Mouse (Mus musculus): Measurements from ENCODE around the gene Mcu.

Gene Mcu

GRCm38 (mm10) chr10:59527311-59527710 lies 89.2 kb downstream of the Mcu start:
- ChIA-PET POLR2A (interaction anchor here in 1 of 4 experiments (0.6 to 4.0 kb wide), 5 partner anchors 8 to 57 kb away, joined by 3 to 15 read pairs (median 4); no protein-coding TSS in a partner anchor), CTCF (interaction anchor here in 3 of 4 experiments (0.6 to 1.6 kb wide), 9 partner anchors 11 to 440 kb away, joined by 3 to 5 read pairs (median 3); no protein-coding TSS in a partner anchor)

GRCm38 (mm10) chr10:59524675-59525074 lies 91.8 kb downstream of the Mcu start:
- POLR2A ChIA-PET = interaction anchor here in 3 of 4 experiments (0.7 to 4.0 kb wide), 21 partner anchors 9 to 91 kb away, joined by 3 to 15 read pairs (median 3); partner anchors contain the start of gene Gm10322 (in 1 of the 3)
- CTCF ChIA-PET = interaction anchor here in 2 of 4 experiments (0.6 to 2.1 kb wide), 3 partner anchors 23 to 341 kb away, joined by 5 to 6 read pairs (median 6); no protein-coding TSS in a partner anchor

GRCm38 (mm10) chr10:59523826-59524331 lies 92.6 kb downstream of the Mcu start:
- POLR2A ChIA-PET = interaction anchor here in 3 of 4 experiments (0.7 to 4.0 kb wide), 13 partner anchors 10 to 92 kb away, joined by 3 to 15 read pairs (median 4); partner anchors contain the start of gene Gm10322 (in 1 of the 3)
- CTCF ChIA-PET = no interaction called here

GRCm38 (mm10) chr10:59520701-59521100 lies 95.8 kb downstream of the Mcu start:
- ChIA-PET CTCF (interaction anchor here in 1 of 4 experiments (0.7 kb wide), 1 partner anchor 67 kb away, joined by 3 read pairs; no protein-coding TSS in a partner anchor), POLR2A (interaction anchor here in 1 of 4 experiments (0.6 kb wide), 1 partner anchor 35 kb away, joined by 3 read pairs; no protein-coding TSS in a partner anchor)

- ChIA-PET CTCF (no interaction called here), POLR2A (interaction anchor here in 1 of 4 experiments (1.3 kb wide), 1 partner anchor 15 kb away, joined by 3 read pairs; no protein-coding TSS in a partner anchor)
These were observed 97.1 kb downstream of the Mcu start for GRCm38 (mm10) chr10:59519411-59519810.

GRCm38 (mm10) chr10:59517201-59517600 lies 99.3 kb downstream of the Mcu start:
- POLR2A ChIA-PET = interaction anchor here in 1 of 4 experiments (1.1 kb wide), 2 partner anchors 15 to 30 kb away, joined by 3 read pairs; no protein-coding TSS in a partner anchor
- CTCF ChIA-PET = no interaction called here

- ChIA-PET POLR2A (interaction anchor here in 3 of 4 experiments (0.6 to 2.2 kb wide), 9 partner anchors 9 to 197 kb away, joined by 3 to 11 read pairs (median 3); no protein-coding TSS in a partner anchor), CTCF (interaction anchor here in 1 of 4 experiments (1.1 kb wide), 1 partner anchor 33 kb away, joined by 4 read pairs; no protein-coding TSS in a partner anchor)
These were observed 101.6 kb downstream of the Mcu start for GRCm38 (mm10) chr10:59514739-59515464.

GRCm38 (mm10) chr10:59512173-59512572 lies 104.3 kb downstream of the Mcu start:
- ChIA-PET CTCF (no interaction called here), POLR2A (no interaction called here)

GRCm38 (mm10) chr10:59511427-59511963 lies 105.0 kb downstream of the Mcu start:
- ChIA-PET POLR2A (no interaction called here), CTCF (no interaction called here)

GRCm38 (mm10) chr10:59510713-59511426 lies 105.6 kb downstream of the Mcu start:
- POLR2A ChIA-PET = interaction anchor here in 1 of 4 experiments (1.0 kb wide), 1 partner anchor 14 kb away, joined by 3 read pairs; no protein-coding TSS in a partner anchor

GRCm38 (mm10) chr10:59509197-59509596 lies 107.3 kb downstream of the Mcu start:
- POLR2A ChIA-PET = no interaction called here
- CTCF ChIA-PET = no interaction called here

More at GRCm38 (mm10) chr10:59510713-59511426, 105.6 kb downstream of the Mcu start:
- CTCF ChIA-PET = no interaction called here

GRCm38 (mm10) chr10:59506711-59507110 lies 109.8 kb downstream of the Mcu start:
- POLR2A ChIA-PET = interaction anchor here in 1 of 4 experiments (0.6 to 2.7 kb wide), 2 partner anchors 8 to 544 kb away, joined by 3 to 8 read pairs; no protein-coding TSS in a partner anchor

GRCm38 (mm10) chr10:59504291-59504690 lies 112.2 kb downstream of the Mcu start:
- ChIA-PET POLR2A (interaction anchor here in 3 of 4 experiments (0.6 to 2.7 kb wide), 7 partner anchors 11 to 1032 kb away, joined by 3 to 8 read pairs (median 3); no protein-coding TSS in a partner anchor), CTCF (interaction anchor here in 3 of 4 experiments (0.6 to 0.7 kb wide), 3 partner anchors 283 to 404 kb away, joined by 3 to 5 read pairs (median 5); no protein-coding TSS in a partner anchor)

More at GRCm38 (mm10) chr10:59506711-59507110, 109.8 kb downstream of the Mcu start:
- CTCF ChIA-PET = interaction anchor here in 1 of 4 experiments (0.6 kb wide), 1 partner anchor 170 kb away, joined by 3 read pairs; no protein-coding TSS in a partner anchor

GRCm38 (mm10) chr10:59503433-59504210 lies 112.9 kb downstream of the Mcu start:
- ChIA-PET POLR2A (interaction anchor here in 2 of 4 experiments (0.6 to 1.4 kb wide), 5 partner anchors 15 to 1033 kb away, joined by 3 to 5 read pairs (median 3); no protein-coding TSS in a partner anchor), CTCF (interaction anchor here in 2 of 4 experiments (0.6 to 0.7 kb wide), 2 partner anchors 284 to 343 kb away, joined by 5 read pairs; no protein-coding TSS in a partner anchor)

- POLR2A ChIA-PET = interaction anchor here in 3 of 4 experiments (0.6 to 1.7 kb wide), 14 partner anchors 12 to 310 kb away, joined by 3 to 6 read pairs (median 3); partner anchors contain the start of gene P4ha1 (in 1 of the 3)
- CTCF ChIA-PET = interaction anchor here in 1 of 4 experiments (0.6 to 0.9 kb wide), 2 partner anchors 24 to 52 kb away, joined by 3 to 5 read pairs; no protein-coding TSS in a partner anchor
These were observed 114.1 kb downstream of the Mcu start for GRCm38 (mm10) chr10:59502381-59502780.

GRCm38 (mm10) chr10:59501761-59502160 lies 114.7 kb downstream of the Mcu start:
- CTCF ChIA-PET = interaction anchor here in 2 of 4 experiments (0.6 to 0.9 kb wide), 3 partner anchors 25 to 114 kb away, joined by 3 to 5 read pairs (median 3); partner anchors contain the start of gene Mcu (in 1 of the 2)
- POLR2A ChIA-PET = interaction anchor here in 3 of 4 experiments (0.6 to 1.7 kb wide), 14 partner anchors 13 to 311 kb away, joined by 3 to 6 read pairs (median 3); partner anchors contain the start of gene P4ha1 (in 1 of the 3)

GRCm38 (mm10) chr10:59500225-59500624 lies 116.3 kb downstream of the Mcu start:
- POLR2A ChIA-PET = no interaction called here
- CTCF ChIA-PET = no interaction called here

Measured in embryonic stem cell, embryonic (primary cell).